ENCODE assay signal across 8 mouse cellular contexts in the genomic region with DNA sequence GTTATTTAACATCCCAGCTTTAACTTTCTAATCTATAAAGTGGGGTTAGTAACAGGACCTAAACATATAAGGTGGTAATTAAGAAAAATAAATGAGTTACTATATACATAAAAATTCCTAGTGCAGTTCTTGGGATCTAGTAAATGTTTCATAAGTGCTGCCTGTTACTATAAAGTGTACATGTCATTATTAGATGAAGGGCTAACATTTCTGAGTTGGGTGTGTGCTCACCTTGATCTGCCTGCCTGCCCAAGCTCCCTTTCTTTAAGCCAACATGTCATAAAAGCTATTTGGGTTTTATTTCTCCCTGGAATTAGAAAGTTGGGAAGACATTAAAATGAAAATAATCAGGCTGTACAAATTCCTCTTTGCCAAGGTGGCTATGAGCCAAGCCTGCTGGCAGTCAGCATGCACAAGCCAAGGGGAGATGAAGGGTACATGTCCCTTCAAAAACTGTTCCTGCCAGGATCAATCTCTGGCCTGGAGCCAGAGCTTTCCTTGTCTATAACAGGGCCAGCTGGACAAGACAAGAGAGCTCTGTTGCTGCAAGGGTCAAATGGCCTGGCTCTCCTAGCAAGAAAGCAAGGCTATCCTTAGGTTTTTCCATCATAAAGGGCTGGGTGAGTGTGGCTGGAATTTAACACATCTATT. TPM values are rescaled to one million over a fixed set of nuclear protein-coding genes. Genes with fewer than 3 reads are reported as not detected.
A peak's percentile ranks its signal among the peaks of the same experiment; 100 is the strongest.
DNase-seq lines count a peak whose midpoint lies in the region; ATAC-seq lines count a peak whose summit lies in the region.
"Had no signal": no experiment of that assay in that cellular context is flagged by ENCODE, and none has a peak within 500 bp of the region (broad histone marks: within the 10 kb centered on the region; RNA-seq: fewer than 3 reads in every experiment).

No protein-coding gene starts in this region.

- no peak overlapping the region for H3K27ac ChIP-seq in midbrain, embryonic 14.5 days (replicated peaks; ENCODE audit: low read depth, low read length)
- no peak overlapping the region for H3K27ac ChIP-seq in midbrain, embryonic 11.5 days (ENCODE audit: low read depth, low read length)
- peak overlapping the region; percentile 85 for H3K27ac ChIP-seq in heart, embryonic 13.5 days (replicated peaks)
- H3K27ac ChIP-seq: stomach, embryonic 15.5 days had no signal

- peak; percentile 70 for DNase-seq in midbrain, embryonic 14.5 days
- DNase-seq in midbrain, embryonic 11.5 days (ENCODE audit: low spot score, missing footprints) = no peak
- peak; percentile 83 to 91 for DNase-seq in cerebellum, postnatal 14 days
- DNase-seq in layer of hippocampus, adult 8-10 months (ENCODE audit: low spot score in 2 of 2) = peak; percentile 70 to 74
- DNase-seq in right cerebral cortex, adult 2 months (ENCODE audit: low spot score in 2 of 2) = peak; percentile 13 to 46
- DNase-seq in thymus, postnatal 25 days = no peak

- no peak for ATAC-seq in midbrain, embryonic 14.5 days (ENCODE audit: low FRiP score, low TSS enrichment)
- no peak for ATAC-seq in midbrain, embryonic 11.5 days (ENCODE audit: low FRiP score)
- no peak for ATAC-seq in heart, embryonic 13.5 days (ENCODE audit: extremely low read depth, insufficient number of reproducible peaks, low FRiP score, low TSS enrichment)

- no peak overlapping the region for H3K4me2 ChIP-seq in midbrain, embryonic 14.5 days (ENCODE audit: low read length)
- H3K4me2 ChIP-seq in midbrain, embryonic 11.5 days = no peak overlapping the region
- H3K4me2 ChIP-seq in heart, embryonic 13.5 days = 0 out of 2 replicates have a peak overlapping the region, but pooled peaks have one; percentile 9
- H3K4me2 ChIP-seq: stomach, embryonic 15.5 days had no signal

- H3K4me3 ChIP-seq in midbrain, embryonic 14.5 days (replicated peaks; ENCODE audit: low read depth, low read length) = no peak overlapping the region
- H3K4me3 ChIP-seq in midbrain, embryonic 11.5 days (ENCODE audit: low read depth, low read length) = no peak overlapping the region
- no peak overlapping the region for H3K4me3 ChIP-seq in heart, embryonic 13.5 days
- H3K4me3 ChIP-seq: stomach, embryonic 15.5 days had no signal

- H3K36me3 ChIP-seq in midbrain, embryonic 14.5 days (ENCODE audit: control insufficient read depth, insufficient read depth, low read length) = no peaks in the 10 kb centered on the region
- no peaks in the 10 kb centered on the region for H3K36me3 ChIP-seq in midbrain, embryonic 11.5 days (ENCODE audit: control insufficient read depth, insufficient read depth, low read length)
- no peaks in the 10 kb centered on the region for H3K36me3 ChIP-seq in heart, embryonic 13.5 days
- H3K36me3 ChIP-seq: stomach, embryonic 15.5 days had no signal

- H3K4me1 ChIP-seq in midbrain, embryonic 14.5 days (ENCODE audit: control insufficient read depth, insufficient read depth, low read length) = peaks cover 6% of the 10 kb centered on the region; the same call in 1 of the 2 replicates
- no peaks in the 10 kb centered on the region for H3K4me1 ChIP-seq in midbrain, embryonic 11.5 days (ENCODE audit: control insufficient read depth, insufficient read depth, low read length)
- H3K4me1 ChIP-seq in heart, embryonic 13.5 days = peaks cover 27% of the 10 kb centered on the region

- H3K9me3 ChIP-seq in midbrain, embryonic 14.5 days (ENCODE audit: control insufficient read depth, low read length) = no peaks in the 10 kb centered on the region
- no peaks in the 10 kb centered on the region for H3K9me3 ChIP-seq in midbrain, embryonic 11.5 days (ENCODE audit: control insufficient read depth, low read length)
- H3K9me3 ChIP-seq in heart, embryonic 13.5 days = no peaks in the 10 kb centered on the region
- H3K9me3 ChIP-seq: stomach, embryonic 15.5 days had no signal

- no peaks in the 10 kb centered on the region for H3K27me3 ChIP-seq in midbrain, embryonic 14.5 days (ENCODE audit: control insufficient read depth, insufficient read depth, low read length)
- H3K27me3 ChIP-seq in midbrain, embryonic 11.5 days (ENCODE audit: control insufficient read depth, insufficient read depth, low read length) = no peaks in the 10 kb centered on the region
- no peaks in the 10 kb centered on the region for H3K27me3 ChIP-seq in heart, embryonic 13.5 days (replicated peaks)
- H3K27me3 ChIP-seq: stomach, embryonic 15.5 days had no signal

- H3K9ac ChIP-seq in midbrain, embryonic 14.5 days (replicated peaks; ENCODE audit: low read length) = no peak overlapping the region
- no peak overlapping the region for H3K9ac ChIP-seq in midbrain, embryonic 11.5 days (ENCODE audit: low read length)
- no peak overlapping the region for H3K9ac ChIP-seq in heart, embryonic 13.5 days
- H3K9ac ChIP-seq: stomach, embryonic 15.5 days had no signal

RNA-seq across cellular contexts. Expression of a gene that starts 59.9 kb away (rescaled TPM):
- 12.6 and 13.9 TPM in 2 replicates for polyA plus RNA-seq in midbrain, embryonic 14.5 days (2014; fragmentation: Nextera tagmentation; extraction: Ambion mirVana)
- polyA plus RNA-seq in midbrain, embryonic 11.5 days (2014; fragmentation: Nextera tagmentation; extraction: Ambion mirVana) = 9.9 and 10.0 TPM in 2 replicates
- polyA plus RNA-seq in heart, embryonic 13.5 days (2015; fragmentation: Nextera tagmentation; extraction: Ambion mirVana) = 5.6 and 6.3 TPM in 2 replicates
- 10 to 100 TPM; 42.5 to 52.1 (median 47.9) TPM for total RNA-seq in layer of hippocampus, adult 8-10 months (2022)

Comparison
In these comparisons a context has a peak if more than half of its experiments do, and no peak if none do; other contexts are left out.
1. DNase-seq: peak in midbrain, embryonic 14.5 days (single experiment), cerebellum, postnatal 14 days (2 of 2), layer of hippocampus, adult 8-10 months (2 of 2) and right cerebral cortex, adult 2 months (2 of 2); none in midbrain, embryonic 11.5 days (single experiment) and thymus, postnatal 25 days (single experiment).